Mouse (Mus musculus) cerebellum, postnatal 25 days (tissue): ENCODE results near the gene Pick1.
"Not testable (repeated sequence)": the region's sequence is repeated elsewhere in the genome, so short reads cannot be mapped to it uniquely, and the experiment has no call there.

Experiments
- DNase-seq, 2 experiments: peaks; one replicate each; pipeline ENCODE4 v3.0.0; 2021; ENCODE audit warnings: mixed read lengths in 2 of 2

Gene Pick1

DNA sequence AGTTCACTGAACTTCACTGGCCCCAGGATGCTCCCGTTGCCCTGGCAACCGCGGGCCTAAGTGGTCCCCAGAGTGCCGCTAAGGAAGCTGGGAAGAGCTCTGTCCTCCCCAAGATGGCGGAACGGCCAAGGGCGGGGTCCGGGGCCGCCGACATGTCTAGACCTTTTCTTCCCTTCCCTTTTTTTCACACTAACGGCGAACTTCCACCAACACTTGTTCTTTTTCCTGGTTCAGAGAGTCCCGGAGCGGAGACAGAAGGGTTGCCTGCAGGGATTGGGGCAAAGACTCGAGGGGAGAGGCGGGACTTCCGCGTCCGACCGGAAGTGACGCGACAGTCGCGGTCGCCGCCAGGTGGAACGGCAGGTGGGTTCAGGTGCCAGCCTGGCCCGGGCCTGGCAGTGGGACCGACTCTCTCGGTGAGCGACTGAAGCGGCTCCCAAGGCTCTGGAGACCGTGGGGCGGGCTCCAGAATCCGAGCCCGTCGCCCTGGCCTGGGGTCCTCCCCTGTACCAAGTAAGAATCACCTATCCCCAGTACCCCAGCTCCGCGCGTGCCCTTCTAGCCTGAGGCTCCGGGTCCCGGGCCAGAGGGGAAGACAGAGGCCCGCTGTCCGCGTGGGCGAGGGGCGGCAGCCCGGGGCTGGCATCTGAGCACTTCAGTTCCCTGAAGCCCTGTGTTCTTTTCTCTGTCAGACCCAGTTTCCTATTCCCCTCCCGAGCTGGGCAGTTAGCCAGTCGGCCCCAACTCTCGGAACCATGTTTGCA lies at the start of gene Pick1, which contains the start of gene Gm49486:
Gene Pick1 (plus strand): TSS at position 116 of the 764 bp plus-strand sequence.
Gene Gm49486 (plus strand): TSS at position 334 of the 764 bp plus-strand sequence.
- peak; percentile 96 to 97 for DNase-seq

DNA sequence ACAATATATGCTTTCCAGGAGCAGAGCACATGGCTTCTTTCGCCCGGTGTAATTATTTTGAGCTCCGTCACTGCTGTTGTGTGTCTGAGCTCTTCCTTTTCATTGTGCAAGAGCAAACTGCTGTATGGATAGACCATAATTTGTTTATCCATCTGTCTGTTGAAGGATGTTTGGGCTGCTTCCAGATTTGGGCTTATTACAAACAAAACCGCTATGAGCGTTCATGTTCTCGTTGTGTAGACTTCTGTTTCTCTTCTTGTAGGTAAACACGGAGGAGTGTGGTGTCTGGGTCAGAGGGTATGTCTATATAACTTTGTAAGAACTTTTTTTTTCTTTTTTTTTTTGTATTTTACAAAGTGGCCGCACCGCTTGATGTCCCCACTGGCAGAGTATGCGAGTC lies 43.8 kb upstream of the Pick1 start:
- DNase-seq = no peak

DNA sequence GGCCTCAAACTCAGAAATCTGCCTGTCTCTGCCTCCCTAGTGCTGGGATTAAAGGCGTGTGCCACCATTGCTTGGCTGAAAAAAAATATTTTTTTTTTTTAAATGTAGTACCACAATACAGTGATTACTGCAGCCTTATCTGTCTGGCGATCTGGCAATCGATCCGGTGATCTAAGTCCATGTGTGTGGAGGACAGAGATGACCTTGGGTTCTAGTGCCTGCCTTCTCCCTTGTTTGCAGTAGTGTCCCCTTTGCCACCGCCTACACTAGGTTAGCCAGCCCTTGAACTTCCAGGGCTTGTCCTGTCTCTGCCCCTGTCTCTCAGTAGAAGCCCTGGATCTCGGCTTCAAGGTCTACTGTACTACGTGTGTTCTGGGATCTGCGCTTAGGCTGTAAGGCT lies 41.2 kb upstream of the Pick1 start:
- DNase-seq = no peak

DNA sequence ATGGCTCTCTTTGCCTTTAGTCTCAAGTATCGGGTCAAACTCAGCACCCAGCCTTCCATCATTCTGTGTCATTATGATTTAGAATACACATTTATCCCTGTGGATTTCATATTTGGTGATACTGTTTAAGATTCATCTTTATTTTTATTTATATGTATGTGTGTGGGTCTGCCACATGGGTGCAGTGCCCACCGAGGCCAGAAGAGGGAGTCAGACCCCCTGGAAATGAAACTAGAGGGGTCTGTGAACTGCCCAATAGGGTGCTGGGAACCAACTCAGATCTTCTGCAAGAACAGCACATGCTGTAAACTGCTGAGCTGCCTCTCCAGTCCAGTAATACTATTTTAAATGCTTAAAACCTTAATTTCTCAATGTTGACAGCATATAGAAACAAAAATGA lies 37.5 kb upstream of the Pick1 start:
- DNase-seq = no peak

DNA sequence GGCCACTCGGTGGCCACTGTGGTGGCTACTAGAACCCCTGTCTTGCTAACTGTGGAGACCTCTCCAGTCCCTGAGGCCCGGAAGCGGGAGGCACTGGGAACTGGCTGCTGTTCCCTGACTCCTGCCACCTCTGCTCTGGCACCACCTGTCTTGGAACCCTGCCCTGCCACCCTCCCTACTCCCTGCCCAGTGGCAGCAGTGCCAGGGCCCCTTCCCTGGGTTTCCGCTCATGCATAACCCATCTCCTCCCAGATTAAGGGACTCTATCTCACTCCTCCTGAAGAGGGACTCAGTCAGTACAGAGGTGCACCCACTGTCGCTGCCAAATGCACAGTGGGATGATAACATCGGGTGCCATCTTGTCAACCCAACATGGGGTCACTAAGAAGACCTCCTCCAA lies 36.5 kb upstream of the Pick1 start:
- no peak for DNase-seq

DNA sequence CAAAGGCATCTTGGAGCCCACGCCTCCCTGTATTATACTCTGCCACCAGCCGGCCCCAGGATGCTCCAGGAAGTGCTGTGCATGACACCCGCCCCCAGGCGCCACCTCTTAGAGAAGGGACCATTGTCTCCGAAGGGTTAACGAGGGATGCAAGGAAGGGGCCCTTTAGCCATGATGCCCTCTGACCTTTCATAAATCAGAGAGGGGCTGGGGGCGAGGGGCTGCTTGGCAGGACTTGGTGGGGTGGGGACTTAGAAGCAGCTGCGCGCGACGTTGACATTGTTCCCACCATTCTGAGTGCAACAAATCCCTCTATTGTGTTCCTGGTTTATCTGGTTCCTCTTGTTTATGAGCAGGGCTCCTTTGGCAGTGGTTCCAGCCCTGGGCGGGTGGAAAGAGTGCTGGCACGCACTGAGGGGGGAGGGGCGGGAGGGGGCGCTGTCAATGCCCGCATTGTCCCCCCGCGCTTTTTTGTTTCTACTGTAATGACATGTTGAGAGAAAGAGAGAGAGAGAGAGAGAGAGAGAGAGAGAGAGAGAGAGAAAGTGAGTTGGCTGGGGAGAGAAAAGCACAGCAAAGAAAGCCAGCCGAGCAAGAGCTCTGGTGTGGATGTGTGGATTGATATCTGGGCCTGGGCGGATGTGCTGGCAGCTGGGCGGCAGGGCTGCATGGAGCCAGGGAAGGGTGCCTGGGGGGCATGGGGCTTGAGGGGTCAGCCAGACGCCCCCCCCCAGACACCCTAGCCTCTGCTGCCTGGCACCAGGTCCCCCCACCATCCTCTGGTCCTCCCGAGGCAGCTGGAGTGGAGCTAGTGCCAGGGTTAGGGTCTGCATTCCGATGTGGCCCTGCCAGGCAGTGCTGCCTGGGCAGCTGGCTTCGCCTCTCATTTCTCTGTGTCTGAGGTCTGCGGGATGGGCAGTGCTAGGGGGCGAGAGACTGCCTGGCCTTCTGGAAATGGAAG lies 35.8 kb upstream of the Pick1 start:
- DNase-seq = peak in 1 of 2 experiments; percentile 38

DNA sequence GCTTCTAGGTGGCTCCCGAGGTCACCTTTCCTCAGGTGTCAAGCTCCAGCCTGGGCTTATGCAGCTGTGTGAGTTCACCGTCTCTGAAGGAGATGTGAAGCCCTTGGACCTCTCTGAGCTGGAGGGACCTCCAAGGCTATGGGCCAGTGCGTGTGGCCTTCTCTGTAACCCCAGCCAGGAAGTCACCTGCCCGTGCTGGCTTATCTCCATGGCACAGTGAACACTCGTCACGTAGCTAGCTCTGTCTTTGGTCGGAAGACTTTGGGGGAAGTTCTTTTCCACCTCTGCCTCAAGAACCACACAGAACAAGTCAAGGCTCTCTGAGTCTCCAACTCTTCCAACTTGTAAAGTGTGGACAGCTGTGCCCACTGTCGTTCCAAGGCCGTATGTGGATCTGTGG lies 34.9 kb upstream of the Pick1 start:
- DNase-seq = no peak

DNA sequence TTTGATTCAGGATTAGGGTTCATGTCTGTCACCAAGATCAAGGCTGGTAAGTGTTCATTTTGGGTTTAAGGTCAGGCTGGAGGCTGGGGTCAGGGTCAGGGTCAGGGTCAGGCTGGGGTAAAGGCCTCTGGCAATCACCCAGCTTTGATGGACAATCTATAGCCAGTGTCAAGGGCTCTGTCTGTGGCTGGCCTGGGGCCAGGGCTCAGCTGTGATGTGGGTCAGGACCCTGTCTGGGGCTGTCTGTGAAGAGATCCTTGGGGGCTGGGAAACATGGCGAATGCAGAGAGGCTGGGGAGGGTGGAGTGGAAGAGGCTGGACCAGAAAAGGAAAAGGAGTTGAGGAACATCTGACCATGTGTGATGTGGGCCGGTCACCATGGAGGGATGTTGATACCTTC lies 34.0 kb upstream of the Pick1 start:
- DNase-seq = no peak

DNA sequence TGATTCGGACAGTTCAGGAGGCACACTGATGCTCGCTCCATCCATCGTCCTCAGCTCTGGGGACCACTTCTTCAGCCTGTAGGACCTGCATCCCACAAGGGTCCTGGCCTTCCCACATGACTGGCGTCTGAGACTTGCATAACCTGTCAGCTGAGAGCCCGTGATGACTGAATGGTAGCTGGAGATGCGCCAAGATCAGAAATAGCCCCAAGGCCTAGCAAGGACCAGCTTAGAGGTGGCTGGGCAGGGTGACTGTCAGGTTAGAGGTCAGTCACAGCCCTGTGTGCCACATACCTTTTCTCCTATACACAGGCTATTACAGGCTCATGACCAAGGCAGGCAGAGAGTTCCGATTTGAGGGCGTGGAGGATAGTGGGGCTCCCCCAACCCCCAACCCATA lies 33.5 kb upstream of the Pick1 start:
- DNase-seq = no peak

DNA sequence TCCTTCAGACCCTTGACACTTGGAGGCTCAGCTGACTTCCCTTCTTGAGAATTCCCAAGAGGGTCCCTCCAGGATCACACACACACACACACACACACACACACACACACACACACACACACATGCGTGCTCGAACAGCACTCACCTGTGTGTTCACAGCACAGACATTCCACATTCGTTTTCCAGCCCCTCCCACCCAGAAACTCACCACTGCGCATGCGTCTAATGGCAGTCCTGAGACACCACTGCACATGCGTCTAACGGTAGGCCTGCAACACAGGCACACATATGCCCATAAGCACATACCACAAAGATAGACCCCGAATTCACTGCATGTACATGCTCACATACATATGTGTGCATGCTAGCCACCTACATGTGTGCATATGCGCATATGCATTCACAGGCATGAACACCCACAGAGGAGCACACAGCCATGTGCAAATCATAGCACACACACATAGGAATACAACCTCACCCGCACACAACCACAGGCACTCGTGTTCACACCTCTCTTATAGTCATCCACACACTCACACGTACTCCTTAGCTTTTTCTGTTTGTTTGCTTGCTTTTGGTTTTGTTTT lies 29.5 kb upstream of the Pick1 start:
- DNase-seq = no peak

DNA sequence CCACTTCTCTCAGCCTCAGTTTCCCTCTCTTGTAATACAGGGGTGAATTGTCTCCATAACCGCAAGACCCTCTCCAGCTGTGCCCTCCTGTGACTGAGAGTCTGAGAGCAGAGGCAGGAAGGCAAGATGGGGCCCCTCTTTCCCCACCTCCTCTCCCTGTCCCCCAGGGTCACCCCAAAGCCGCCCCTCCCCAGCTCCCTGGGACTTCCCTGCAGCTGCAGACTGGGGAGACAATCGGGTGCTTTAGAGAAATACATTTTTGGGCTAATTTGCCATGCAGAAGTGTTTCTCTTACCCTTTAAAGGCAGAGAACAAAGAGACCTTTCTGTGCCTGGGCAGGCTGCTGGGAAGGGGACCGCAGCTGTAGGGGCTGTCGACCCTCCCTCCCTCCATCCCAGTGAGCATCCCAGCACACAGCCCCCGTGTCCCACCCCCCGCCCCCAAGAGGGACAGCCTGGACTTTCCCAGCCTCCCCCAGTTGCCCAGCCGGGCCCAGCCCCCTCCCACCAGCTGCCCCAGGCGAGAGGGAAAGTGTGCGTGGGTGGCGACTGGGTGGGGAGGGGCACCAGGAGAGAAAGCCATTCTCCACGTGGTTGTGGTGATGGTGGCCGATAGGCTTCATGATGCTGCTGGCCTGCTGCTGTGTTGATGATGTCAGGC lies 27.4 kb upstream of the Pick1 start:
- DNase-seq = no peak

DNA sequence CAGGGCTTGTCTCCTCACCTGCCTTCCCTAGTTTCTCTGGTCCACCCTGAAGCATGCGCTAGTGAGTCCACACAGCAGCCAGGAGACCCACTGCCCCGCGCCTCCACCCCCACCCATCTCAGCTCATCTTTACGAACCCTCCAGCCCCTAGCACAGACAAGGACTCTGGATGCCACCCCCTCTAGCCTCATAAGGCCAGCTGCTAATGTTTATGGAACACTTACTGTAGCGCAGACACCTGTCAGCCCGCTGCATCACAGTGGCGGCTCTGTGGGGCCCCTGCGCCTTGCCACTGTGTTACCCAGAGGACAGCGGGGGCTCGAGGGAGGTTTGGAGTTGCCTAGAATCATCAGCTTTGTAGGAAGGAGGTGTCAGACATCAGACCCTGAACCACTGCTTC lies 26.4 kb upstream of the Pick1 start:
- no peak for DNase-seq

DNA sequence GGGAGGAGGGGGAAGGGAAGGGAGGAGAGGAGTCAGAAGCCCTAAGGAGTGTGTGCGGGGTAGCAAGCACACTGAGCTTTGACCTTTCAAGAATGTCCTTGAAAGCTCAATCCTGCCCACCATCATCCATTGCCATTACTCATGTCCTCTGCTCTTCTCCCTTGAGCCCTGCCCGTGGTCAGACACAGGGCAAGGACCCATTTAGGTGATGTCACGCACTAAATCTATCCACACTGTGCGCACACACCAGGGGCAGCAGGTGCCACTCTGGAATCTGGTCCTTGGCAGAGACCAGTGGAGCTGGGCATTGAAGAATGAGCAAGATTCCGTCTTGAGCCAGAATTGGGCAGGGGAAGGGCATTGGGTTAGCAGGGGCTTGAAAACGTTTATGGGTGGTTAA lies 20.8 kb upstream of the Pick1 start:
- DNase-seq = no peak

DNA sequence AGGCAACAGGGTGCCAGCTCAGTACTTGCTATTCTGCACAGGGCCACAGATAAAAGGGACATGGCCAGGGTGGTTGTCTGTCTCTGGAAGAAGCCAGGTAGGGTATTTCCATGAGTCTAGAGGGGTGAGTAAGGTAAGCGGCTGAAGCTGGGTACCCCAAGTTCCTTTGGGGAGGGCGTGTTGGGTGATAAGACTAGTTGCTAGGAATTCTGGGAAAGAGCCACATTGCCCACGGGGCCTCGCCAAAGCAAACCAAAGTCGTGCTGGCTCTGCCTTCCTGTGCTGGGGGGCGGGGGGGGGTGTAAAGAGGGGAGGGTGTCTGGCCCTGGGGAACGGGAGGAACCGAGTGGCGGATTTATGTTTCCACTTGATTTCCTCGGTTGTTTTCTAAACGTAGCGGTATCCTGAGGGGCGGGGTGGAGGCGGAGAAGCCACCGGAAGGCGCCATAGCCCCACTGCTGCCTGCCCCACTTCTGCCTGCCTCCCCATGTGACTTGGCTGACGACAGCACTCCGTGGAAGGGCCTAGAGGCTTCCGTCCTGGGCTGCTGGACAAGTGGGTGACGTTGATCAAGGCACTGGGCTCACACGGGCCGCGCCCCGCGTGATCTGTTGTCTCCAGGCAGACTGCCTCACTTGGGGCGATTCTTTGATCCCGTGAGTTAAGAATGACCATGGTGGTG lies 20.1 kb upstream of the Pick1 start:
- DNase-seq = peak in 1 of 2 experiments; percentile 12

DNA sequence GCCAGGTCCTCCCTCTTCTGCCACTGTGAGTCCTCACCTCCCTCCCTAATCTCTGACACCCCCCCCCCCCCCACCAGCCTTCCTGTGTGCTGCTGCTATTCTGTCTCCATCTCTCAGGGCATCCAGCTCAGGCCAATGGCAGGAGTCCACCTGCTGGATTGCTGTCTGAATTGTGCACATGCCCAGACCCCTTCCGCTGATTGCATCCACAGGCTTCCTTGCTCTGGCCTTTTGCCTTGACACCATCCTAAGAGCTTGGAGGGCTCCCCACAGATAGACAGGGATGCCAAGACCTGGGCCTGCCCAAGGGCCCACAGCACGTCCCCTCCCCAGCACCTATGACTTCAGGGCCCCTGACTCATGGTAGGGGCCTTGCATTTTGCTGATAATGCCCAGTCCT lies 18.6 kb upstream of the Pick1 start:
- DNase-seq = no peak

DNA sequence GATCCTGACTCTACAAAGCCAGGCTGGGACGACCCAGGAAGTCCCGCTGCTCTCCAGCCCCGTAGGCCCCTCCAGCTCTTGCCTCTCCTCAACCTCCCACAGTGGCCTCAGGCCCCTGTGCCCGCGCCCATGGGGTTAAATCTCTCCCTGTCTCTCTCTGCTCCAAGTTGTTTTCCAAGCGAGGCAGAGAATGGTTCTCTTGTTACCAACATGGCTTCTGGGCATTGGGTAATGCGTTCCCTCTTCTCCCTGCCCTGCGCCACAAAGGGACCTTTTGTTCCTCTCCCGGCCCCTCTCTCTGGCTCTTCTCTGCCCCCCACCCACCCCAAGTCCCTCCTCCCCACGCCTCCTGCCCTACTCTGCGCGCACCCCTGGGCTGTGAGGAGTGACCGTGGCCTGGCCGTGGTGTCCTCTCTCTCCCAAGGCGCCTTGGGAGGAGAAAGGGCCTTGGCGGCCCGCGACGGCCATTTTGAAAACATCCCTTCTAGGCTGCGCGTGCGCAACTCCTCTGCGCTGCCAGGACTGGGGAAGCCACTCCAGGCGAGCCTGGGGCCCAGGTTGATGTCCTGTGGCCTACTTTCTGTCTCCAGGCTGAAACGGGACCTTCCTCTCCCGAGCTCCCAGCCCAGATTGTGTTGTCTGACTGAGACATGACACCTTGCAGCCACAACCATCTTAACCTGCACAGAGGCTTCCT lies 16.1 kb upstream of the Pick1 start:
- DNase-seq = no peak

DNA sequence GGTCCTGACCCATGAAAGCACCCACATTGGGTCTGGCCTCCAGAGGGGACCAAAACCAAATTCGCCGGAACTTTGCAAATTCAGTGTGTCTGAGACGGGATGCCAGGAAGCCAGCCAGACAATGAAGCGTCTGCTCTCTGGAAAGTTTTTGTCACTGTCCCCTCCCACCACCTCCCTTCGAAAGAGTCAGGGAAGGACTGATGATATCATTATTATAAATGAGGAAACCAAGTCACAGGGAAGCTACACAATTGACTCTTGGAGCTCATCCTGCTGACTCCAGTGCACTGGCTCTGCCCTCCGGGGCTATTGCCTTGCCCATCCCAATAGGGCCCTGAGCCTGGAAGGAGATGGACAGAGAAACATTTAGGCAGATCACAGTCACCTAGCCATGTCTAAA lies 15.4 kb upstream of the Pick1 start:
- no peak for DNase-seq

DNA sequence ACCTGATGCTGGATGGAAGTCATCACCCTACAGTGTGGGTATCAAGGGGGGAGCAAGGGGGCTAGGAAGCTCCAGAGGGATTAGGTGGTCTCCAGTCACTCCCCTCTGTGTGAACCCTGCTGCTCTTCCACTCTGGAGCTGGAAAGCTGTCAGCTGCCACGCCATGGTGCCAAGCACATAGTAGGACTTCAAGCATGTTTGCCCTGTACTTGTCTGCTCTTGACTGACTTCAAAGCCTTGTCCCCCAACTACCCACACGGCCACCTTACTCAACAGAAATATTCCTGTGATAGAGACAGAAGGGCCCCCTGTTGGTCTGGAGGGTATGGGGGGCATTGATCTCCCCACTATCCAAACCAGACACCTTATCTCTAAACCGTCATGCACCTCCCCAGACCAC lies 12.8 kb upstream of the Pick1 start:
- no peak for DNase-seq

DNA sequence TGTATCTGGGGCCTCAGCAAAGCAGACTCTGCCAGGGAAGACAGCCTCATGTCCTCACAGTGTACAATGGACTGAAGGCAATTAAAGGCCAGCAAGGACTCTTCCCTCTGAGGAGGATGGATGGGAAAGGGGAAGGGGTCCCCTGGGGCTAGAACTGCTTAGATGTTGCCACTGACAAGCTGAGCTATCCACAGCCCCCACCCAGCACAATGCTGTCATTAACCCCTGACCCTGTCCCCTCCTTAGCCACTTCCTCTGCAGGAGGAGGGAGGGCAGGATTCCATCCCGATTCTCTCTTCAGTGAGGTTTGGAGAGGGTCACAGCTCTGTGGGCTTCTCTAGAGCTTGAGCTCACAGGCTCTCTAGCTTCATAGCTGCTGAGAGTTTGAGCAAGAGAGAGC lies 9.4 kb upstream of the Pick1 start:
- DNase-seq = no peak

DNA sequence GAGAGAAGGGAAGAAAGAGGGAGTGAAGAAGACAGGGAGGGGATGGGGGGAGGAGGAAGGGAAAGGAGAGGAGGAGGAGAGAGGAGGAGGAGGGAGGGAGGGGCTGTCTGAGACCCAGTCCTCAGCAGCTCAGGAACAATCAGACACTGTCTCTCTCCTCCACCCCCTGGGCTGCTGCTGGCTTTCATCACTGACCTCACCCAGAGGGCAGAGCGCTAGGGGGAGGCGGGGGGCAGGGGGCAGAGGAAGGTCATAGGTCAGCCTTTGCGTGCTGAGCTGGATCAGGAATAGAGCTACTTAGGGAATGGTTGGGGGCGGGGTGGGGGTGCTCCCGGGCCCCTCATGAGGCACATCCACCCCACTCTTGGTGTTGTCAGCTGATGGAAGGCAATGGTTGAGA lies 5.3 kb upstream of the Pick1 start:
- DNase-seq = no peak

DNA sequence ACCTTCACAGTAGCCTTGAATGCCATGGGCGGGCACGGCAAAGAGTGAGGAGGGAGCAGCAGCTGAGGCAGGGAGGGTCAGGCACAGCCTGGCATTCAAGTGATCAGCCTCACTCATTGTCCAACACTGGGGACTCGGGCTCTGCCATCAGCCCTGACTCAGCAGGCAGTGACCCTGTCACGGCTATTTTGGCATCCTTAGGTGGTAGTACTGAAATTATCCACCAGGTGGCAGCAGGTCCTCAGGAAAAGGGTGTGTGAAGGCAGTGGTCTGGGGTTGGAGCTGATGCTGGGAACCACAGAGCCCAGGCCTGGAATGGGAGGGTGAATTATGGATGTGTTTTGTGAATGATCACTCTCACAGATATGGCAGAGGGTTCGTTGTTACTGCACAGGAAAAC lies 4.3 kb upstream of the Pick1 start:
- peak; percentile 89 to 92 for DNase-seq

DNA sequence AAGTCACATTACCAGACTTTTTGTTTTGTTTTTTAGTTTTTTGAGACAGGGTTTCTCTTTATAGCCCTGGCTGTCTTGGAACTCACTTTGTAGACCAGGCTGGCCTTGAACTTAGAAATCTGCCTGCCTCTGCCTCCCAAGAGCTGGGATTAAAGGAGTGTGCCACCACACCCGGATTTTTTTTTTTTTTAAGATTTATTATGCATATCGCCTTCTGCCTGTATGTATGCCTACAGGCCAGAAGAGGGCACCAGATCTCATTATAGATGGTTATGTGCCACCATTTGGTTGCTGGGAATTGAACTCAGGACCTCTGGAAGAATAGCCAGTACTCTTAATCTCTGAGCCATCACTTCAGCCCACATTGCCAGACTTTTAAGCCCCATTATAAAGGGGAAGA lies 3.2 kb upstream of the Pick1 start:
- DNase-seq = not testable (repeated sequence)
